Mouse (Mus musculus): ENCODE data around the gene Cab39l. TPM values are rescaled to one million over a fixed set of nuclear protein-coding genes. Genes with fewer than 3 reads are reported as not detected.
"Not testable (repeated sequence)": the region's sequence is repeated elsewhere in the genome, so short reads cannot be mapped to it uniquely, and the experiment has no call there.

Gene Cab39l
- total RNA-seq, 2 experiments from 2014 or later: 18.0 to 20.2 TPM

GRCm38 (mm10) chr14:59555928-59556531 is 115.3 kb downstream of the Cab39l start:
- DNase-seq (ENCODE audit: extremely low spot score in 1 of 2, low spot score in 1 of 2): peak; percentile 72 to 91

- DNase-seq (ENCODE audit: extremely low spot score in 1 of 2, low spot score in 1 of 2): no peak
Observed at GRCm38 (mm10) chr14:59557071-59557470, 116.3 kb downstream of the Cab39l start.

GRCm38 (mm10) chr14:59557886-59558285 is 117.1 kb downstream of the Cab39l start:
- no peak for DNase-seq (ENCODE audit: extremely low spot score in 1 of 2, low spot score in 1 of 2)

- no peak for DNase-seq (ENCODE audit: extremely low spot score in 1 of 2, low spot score in 1 of 2)
Observed at GRCm38 (mm10) chr14:59566756-59567155, 126.0 kb downstream of the Cab39l start.

- no peak for DNase-seq (ENCODE audit: extremely low spot score in 1 of 2, low spot score in 1 of 2)
Observed at GRCm38 (mm10) chr14:59576385-59576784, 135.6 kb downstream of the Cab39l start.

GRCm38 (mm10) chr14:59590614-59591013 is 149.8 kb downstream of the Cab39l start:
- peak in 1 of 2 experiments; percentile 22 for DNase-seq (ENCODE audit: extremely low spot score in 1 of 2, low spot score in 1 of 2)

- DNase-seq (ENCODE audit: extremely low spot score in 1 of 2, low spot score in 1 of 2): no peak
Observed at GRCm38 (mm10) chr14:59591901-59592300, 151.1 kb downstream of the Cab39l start.

GRCm38 (mm10) chr14:59592593-59592992 is 151.8 kb downstream of the Cab39l start:
- DNase-seq (ENCODE audit: extremely low spot score in 1 of 2, low spot score in 1 of 2): no peak

GRCm38 (mm10) chr14:59594988-59595387 is 154.2 kb downstream of the Cab39l start:
- no peak for DNase-seq (ENCODE audit: extremely low spot score in 1 of 2, low spot score in 1 of 2)

- DNase-seq (ENCODE audit: extremely low spot score in 1 of 2, low spot score in 1 of 2): peak; percentile 99
Observed at GRCm38 (mm10) chr14:59597398-59598259, 156.9 kb downstream of the Cab39l start, which contains the start of gene Cdadc1. Cdadc1 (minus strand) TSS chr14:59597959.

- DNase-seq (ENCODE audit: extremely low spot score in 1 of 2, low spot score in 1 of 2): no peak
Observed at GRCm38 (mm10) chr14:59598260-59598627, 157.5 kb downstream of the Cab39l start.

- peak in 1 of 2 experiments; percentile 24 for DNase-seq (ENCODE audit: extremely low spot score in 1 of 2, low spot score in 1 of 2)
Observed at GRCm38 (mm10) chr14:59604002-59604645, 163.4 kb downstream of the Cab39l start.

GRCm38 (mm10) chr14:59605671-59606353 is 165.0 kb downstream of the Cab39l start:
- DNase-seq (ENCODE audit: extremely low spot score in 1 of 2, low spot score in 1 of 2): peak; percentile 38 to 89

- DNase-seq (ENCODE audit: extremely low spot score in 1 of 2, low spot score in 1 of 2): no peak
Observed at GRCm38 (mm10) chr14:59607021-59607420, 166.2 kb downstream of the Cab39l start.

GRCm38 (mm10) chr14:59612920-59613625 is 172.3 kb downstream of the Cab39l start:
- peak; percentile 28 to 82 for DNase-seq (ENCODE audit: extremely low spot score in 1 of 2, low spot score in 1 of 2)

GRCm38 (mm10) chr14:59614149-59614548 is 173.4 kb downstream of the Cab39l start:
- not testable (repeated sequence) for DNase-seq (ENCODE audit: extremely low spot score in 1 of 2, low spot score in 1 of 2)

GRCm38 (mm10) chr14:59616802-59617201 is 176.0 kb downstream of the Cab39l start:
- no peak for DNase-seq (ENCODE audit: extremely low spot score in 1 of 2, low spot score in 1 of 2)

GRCm38 (mm10) chr14:59624326-59624885 is 183.6 kb downstream of the Cab39l start:
- no peak for DNase-seq (ENCODE audit: extremely low spot score in 1 of 2, low spot score in 1 of 2)

GRCm38 (mm10) chr14:59625158-59625805 is 184.5 kb downstream of the Cab39l start, which contains the start of gene Shisa2:
Shisa2 (plus strand) TSS chr14:59625308.
- peak; percentile 45 to 60 for DNase-seq (ENCODE audit: extremely low spot score in 1 of 2, low spot score in 1 of 2)

Data from layer of hippocampus, postnatal 25 days (tissue).